Mouse (Mus musculus): Measurements from ENCODE around the gene Bud31. TPM values are rescaled to one million over a fixed set of nuclear protein-coding genes. Genes with fewer than 3 reads are reported as not detected.

The Bud31 gene
- polyA plus RNA-seq, 1 experiment from 2014 or later = 164 TPM

DNA sequence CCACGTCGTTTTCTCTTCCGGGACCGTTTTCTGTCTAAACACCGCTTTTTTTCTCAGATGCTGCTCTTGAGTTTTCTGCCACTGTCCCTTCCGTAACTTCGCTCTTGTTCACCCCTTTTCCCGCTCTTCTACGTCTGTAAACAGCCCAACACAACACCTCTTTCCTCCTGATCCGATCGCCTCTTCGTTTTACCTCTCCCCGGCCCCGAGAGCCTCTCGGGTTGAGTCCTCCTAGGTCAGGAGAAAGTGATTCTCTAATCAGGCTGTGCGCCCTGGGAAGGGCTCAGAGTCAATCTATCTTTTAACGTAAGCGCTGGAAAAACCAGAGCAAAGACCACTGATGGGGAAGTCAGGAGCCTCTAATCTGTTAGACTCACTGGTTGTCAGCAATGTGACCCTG, 449 bp downstream of the Bud31 start:
- peaks cover 22% of the 10 kb centered on the region for H3K4me1 ChIP-seq (ENCODE audit: control insufficient read depth, insufficient read depth, low read depth, low read length)
- peak overlapping the region; percentile 95 for H3K4me2 ChIP-seq (ENCODE audit: low read length)
- peaks cover 29% of the 10 kb centered on the region for H3K36me3 ChIP-seq (ENCODE audit: control insufficient read depth, insufficient read depth, low read length)
- WGBS = under 1% methylated on average over 18 of the region's 18 CpGs
- ATAC-seq = 0 out of 2 replicates have a peak, but pooled peaks have one; percentile 1
- H3K9me3 ChIP-seq (ENCODE audit: control insufficient read depth, low read length) = no peaks in the 10 kb centered on the region
- H3K4me3 ChIP-seq (ENCODE audit: low read length) = peak overlapping the region; percentile 85
- H3K27me3 ChIP-seq (replicated peaks; ENCODE audit: control insufficient read depth, insufficient read depth, low read length) = no peaks in the 10 kb centered on the region
- peak overlapping the region; percentile 89 for H3K9ac ChIP-seq (ENCODE audit: low read depth, low read length)
- peak overlapping the region; percentile 96 for H3K27ac ChIP-seq (ENCODE audit: low read depth, low read length)

- WGBS = 93% methylated on average over 5 of the region's 5 CpGs
- Histone ChIP-seq H3K27ac (ENCODE audit: low read depth, low read length) (no peak overlapping the region), H3K27me3 (replicated peaks; ENCODE audit: control insufficient read depth, insufficient read depth, low read length) (no peaks in the 10 kb centered on the region), H3K9ac (ENCODE audit: low read depth, low read length) (no peak overlapping the region), H3K36me3 (ENCODE audit: control insufficient read depth, insufficient read depth, low read length) (peaks cover 63% of the 10 kb centered on the region), H3K4me1 (ENCODE audit: control insufficient read depth, insufficient read depth, low read depth, low read length) (no peaks in the 10 kb centered on the region), H3K4me2 (ENCODE audit: low read length) (no peak overlapping the region), H3K4me3 (ENCODE audit: low read length) (no peak overlapping the region), H3K9me3 (ENCODE audit: control insufficient read depth, low read length) (no peaks in the 10 kb centered on the region)
- no peak for ATAC-seq
These were observed 7.6 kb downstream of the Bud31 start for GRCm38 (mm10) chr5:145147748-145148147.

GRCm38 (mm10) chr5:145149294-145149693, 9.1 kb downstream of the Bud31 start:
- no peak overlapping the region for H3K4me2 ChIP-seq (ENCODE audit: low read length)
- peaks cover 63% of the 10 kb centered on the region for H3K36me3 ChIP-seq (ENCODE audit: control insufficient read depth, insufficient read depth, low read length)
- no peaks in the 10 kb centered on the region for H3K4me1 ChIP-seq (ENCODE audit: control insufficient read depth, insufficient read depth, low read depth, low read length)
- no peak overlapping the region for H3K4me3 ChIP-seq (ENCODE audit: low read length)
- no peaks in the 10 kb centered on the region for H3K27me3 ChIP-seq (replicated peaks; ENCODE audit: control insufficient read depth, insufficient read depth, low read length)
- no peaks in the 10 kb centered on the region for H3K9me3 ChIP-seq (ENCODE audit: control insufficient read depth, low read length)
- no peak for ATAC-seq
- 89% methylated on average over 6 of the region's 6 CpGs for WGBS
- H3K9ac ChIP-seq (ENCODE audit: low read depth, low read length) = no peak overlapping the region
- H3K27ac ChIP-seq (ENCODE audit: low read depth, low read length) = no peak overlapping the region

GRCm38 (mm10) chr5:145152690-145153089, 12.5 kb downstream of the Bud31 start:
- H3K27me3 ChIP-seq (replicated peaks; ENCODE audit: control insufficient read depth, insufficient read depth, low read length) = no peaks in the 10 kb centered on the region
- 96% methylated on average over 5 of the region's 5 CpGs for WGBS
- no peaks in the 10 kb centered on the region for H3K4me1 ChIP-seq (ENCODE audit: control insufficient read depth, insufficient read depth, low read depth, low read length)
- no peak overlapping the region for H3K27ac ChIP-seq (ENCODE audit: low read depth, low read length)
- ATAC-seq = no peak
- peaks cover 55% of the 10 kb centered on the region for H3K36me3 ChIP-seq (ENCODE audit: control insufficient read depth, insufficient read depth, low read length)
- H3K9ac ChIP-seq (ENCODE audit: low read depth, low read length) = no peak overlapping the region
- H3K4me3 ChIP-seq (ENCODE audit: low read length) = no peak overlapping the region
- no peak overlapping the region for H3K4me2 ChIP-seq (ENCODE audit: low read length)
- H3K9me3 ChIP-seq (ENCODE audit: control insufficient read depth, low read length) = no peaks in the 10 kb centered on the region

DNA sequence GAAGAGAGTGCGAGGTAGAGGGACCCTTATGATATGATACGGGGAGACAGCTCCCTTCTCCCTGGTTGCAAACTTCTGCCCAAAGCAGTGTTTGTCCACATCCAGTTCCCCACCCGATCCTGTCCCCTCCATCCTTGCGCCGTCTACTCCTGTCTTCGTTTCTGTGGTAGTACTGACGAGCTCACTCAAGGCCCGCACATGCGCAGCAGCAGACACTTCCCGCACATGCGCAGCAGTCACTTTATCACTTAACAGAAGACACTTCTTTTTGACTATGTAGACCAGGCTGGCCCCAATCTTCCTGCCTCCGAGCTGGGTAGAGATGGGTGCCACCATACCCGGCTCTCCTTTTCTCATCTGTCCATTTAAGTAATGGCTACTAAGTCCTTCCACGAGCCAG, 21.2 kb downstream of the Bud31 start:
- H3K36me3 ChIP-seq (ENCODE audit: control insufficient read depth, insufficient read depth, low read length) = peaks cover 30% of the 10 kb centered on the region
- ATAC-seq = no peak
- H3K27me3 ChIP-seq (replicated peaks; ENCODE audit: control insufficient read depth, insufficient read depth, low read length) = no peaks in the 10 kb centered on the region
- H3K9me3 ChIP-seq (ENCODE audit: control insufficient read depth, low read length) = no peaks in the 10 kb centered on the region
- no peak overlapping the region for H3K27ac ChIP-seq (ENCODE audit: low read depth, low read length)
- H3K9ac ChIP-seq (ENCODE audit: low read depth, low read length) = no peak overlapping the region
- peaks cover 9% of the 10 kb centered on the region for H3K4me1 ChIP-seq (ENCODE audit: control insufficient read depth, insufficient read depth, low read depth, low read length)
- WGBS = 95% methylated on average over 14 of the region's 14 CpGs
- no peak overlapping the region for H3K4me3 ChIP-seq (ENCODE audit: low read length)
- no peak overlapping the region for H3K4me2 ChIP-seq (ENCODE audit: low read length)

DNA sequence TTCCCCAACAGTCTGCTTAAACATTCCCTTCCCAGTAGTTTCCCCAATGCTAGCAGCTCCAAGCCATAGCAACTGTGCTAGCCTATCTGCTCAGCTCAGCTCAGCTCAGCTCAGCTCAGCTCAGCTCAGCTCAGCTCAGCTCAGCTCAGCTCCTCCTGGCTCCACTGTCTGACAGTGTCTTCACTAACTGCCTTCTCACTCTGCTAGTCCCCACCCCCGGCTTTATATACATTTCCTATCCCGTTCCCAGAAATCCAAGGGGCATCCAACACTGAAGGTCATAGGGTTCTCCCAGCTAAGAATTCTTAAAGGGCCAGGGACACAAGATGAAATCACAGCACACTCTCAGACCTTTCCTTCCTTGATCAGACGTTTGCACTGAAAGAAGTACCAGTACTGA, 24.5 kb downstream of the Bud31 start:
- no peak for ATAC-seq
- Histone ChIP-seq H3K27ac (ENCODE audit: low read depth, low read length) (no peak overlapping the region), H3K9ac (ENCODE audit: low read depth, low read length) (no peak overlapping the region), H3K4me1 (ENCODE audit: control insufficient read depth, insufficient read depth, low read depth, low read length) (peaks cover 24% of the 10 kb centered on the region), H3K4me3 (ENCODE audit: low read length) (no peak overlapping the region), H3K9me3 (ENCODE audit: control insufficient read depth, low read length) (no peaks in the 10 kb centered on the region), H3K27me3 (replicated peaks; ENCODE audit: control insufficient read depth, insufficient read depth, low read length) (no peaks in the 10 kb centered on the region), H3K4me2 (ENCODE audit: low read length) (no peak overlapping the region), H3K36me3 (ENCODE audit: control insufficient read depth, insufficient read depth, low read length) (peaks cover 24% of the 10 kb centered on the region)
- WGBS = 63% methylated on average over 3 of the region's 3 CpGs

DNA sequence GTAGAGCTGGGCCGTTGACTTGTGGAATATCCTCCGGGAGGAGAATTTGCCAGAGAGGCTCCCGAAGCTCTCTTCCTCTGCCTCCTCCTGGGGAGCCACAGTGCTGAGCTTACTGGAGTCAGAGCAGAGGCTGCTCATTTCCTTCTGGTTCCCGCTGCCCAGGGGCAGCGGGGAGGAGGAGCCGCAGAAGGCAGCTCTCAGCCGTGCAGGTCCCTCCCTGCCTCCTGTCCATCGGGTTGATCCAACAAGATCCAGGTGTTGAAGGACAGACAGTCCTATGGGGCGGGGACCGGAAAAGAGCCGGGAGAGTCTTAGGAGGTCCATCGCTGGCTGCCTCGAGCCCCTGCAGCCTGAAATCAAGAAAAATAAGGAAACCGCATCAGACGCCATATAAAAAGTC, 25.0 kb downstream of the Bud31 start:
- H3K9me3 ChIP-seq (ENCODE audit: control insufficient read depth, low read length) = no peaks in the 10 kb centered on the region
- no peak overlapping the region for H3K27ac ChIP-seq (ENCODE audit: low read depth, low read length)
- no peak overlapping the region for H3K4me3 ChIP-seq (ENCODE audit: low read length)
- H3K9ac ChIP-seq (ENCODE audit: low read depth, low read length) = no peak overlapping the region
- no peak for ATAC-seq
- H3K4me1 ChIP-seq (ENCODE audit: control insufficient read depth, insufficient read depth, low read depth, low read length) = peaks cover 24% of the 10 kb centered on the region
- no peaks in the 10 kb centered on the region for H3K27me3 ChIP-seq (replicated peaks; ENCODE audit: control insufficient read depth, insufficient read depth, low read length)
- WGBS = 88% methylated on average over 15 of the region's 15 CpGs
- no peak overlapping the region for H3K4me2 ChIP-seq (ENCODE audit: low read length)
- H3K36me3 ChIP-seq (ENCODE audit: control insufficient read depth, insufficient read depth, low read length) = peaks cover 24% of the 10 kb centered on the region

DNA sequence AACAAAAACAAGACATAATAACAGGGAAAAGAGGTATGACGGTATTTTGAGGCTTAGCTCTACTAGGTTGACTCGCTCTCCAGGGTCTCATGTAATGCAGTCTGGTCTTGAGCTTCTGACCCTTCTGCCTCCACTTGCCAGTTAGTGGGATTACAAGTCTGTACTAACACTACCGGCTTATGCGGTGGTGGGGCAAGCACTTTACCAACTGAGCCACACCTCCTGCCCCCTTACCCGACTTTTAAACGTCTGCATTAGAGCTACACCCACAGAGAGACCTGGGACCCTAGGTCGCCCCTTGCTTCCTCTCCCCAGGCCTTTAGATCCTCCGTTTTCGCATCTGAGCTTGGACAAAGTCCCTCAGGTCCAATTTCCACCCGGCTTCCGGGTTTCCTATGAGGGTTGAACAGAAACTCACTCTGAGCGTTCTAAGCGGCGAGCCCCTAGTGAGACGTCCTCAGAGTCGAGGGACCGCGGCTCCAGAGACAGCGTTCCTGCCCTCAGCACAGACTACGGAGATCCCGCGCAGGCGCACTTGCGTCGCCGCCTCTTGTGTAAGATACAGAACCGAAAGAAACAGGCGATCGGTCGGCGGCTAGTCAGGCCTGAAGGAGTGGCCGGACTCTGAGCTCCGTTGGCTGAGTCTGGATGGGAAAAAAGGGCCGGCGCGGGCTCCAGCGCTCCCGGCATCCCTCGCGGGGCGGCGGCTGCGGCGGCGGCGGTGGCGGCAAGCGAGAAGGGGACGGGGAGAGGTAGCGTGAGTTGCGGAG, 26.6 kb downstream of the Bud31 start, which contains the start of the genes Ptcd1 and Cpsf4:
Gene Ptcd1 (minus strand): TSS at position 573 of the 770 bp plus-strand sequence.
Gene Cpsf4 (plus strand): TSS at position 678 of the 770 bp plus-strand sequence.
- Histone ChIP-seq H3K4me2 (ENCODE audit: low read length) (peak within 1 kb of the TSS; percentile 81), H3K36me3 (ENCODE audit: control insufficient read depth, insufficient read depth, low read length) (peaks cover 14% of the 10 kb centered on the region), H3K27me3 (replicated peaks; ENCODE audit: control insufficient read depth, insufficient read depth, low read length) (no peaks in the 10 kb centered on the region), H3K9ac (ENCODE audit: low read depth, low read length) (peak within 1 kb of the TSS; percentile 86), H3K9me3 (ENCODE audit: control insufficient read depth, low read length) (no peaks in the 10 kb centered on the region), H3K27ac (ENCODE audit: low read depth, low read length) (peak within 1 kb of the TSS; percentile 73), H3K4me1 (ENCODE audit: control insufficient read depth, insufficient read depth, low read depth, low read length) (peaks cover 24% of the 10 kb centered on the region), H3K4me3 (ENCODE audit: low read length) (peak within 1 kb of the TSS; percentile 83)
- ATAC-seq = peak; percentile 94
- WGBS = under 1% methylated on average over 50 of the region's 51 CpGs

DNA sequence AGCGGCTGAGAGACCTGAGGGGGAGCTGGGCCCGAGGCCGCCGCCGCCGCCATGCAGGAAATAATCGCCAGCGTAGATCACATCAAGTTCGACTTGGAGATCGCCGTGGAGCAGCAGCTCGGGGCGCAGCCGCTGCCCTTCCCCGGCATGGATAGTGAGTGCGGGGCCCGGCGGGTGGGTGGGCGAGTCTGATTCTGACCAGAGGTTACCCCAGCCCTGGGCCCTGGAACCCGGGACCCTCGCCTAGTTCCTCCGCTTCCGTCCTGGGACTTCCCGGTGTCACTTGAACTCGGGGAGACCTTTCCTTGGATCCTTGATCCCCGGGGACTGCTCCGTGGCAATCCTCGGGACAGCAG, 27.1 kb downstream of the Bud31 start:
- Histone ChIP-seq H3K4me2 (ENCODE audit: low read length) (peak overlapping the region; percentile 81), H3K27me3 (replicated peaks; ENCODE audit: control insufficient read depth, insufficient read depth, low read length) (no peaks in the 10 kb centered on the region), H3K4me3 (ENCODE audit: low read length) (peak overlapping the region; percentile 83), H3K9ac (ENCODE audit: low read depth, low read length) (peak overlapping the region; percentile 84), H3K27ac (ENCODE audit: low read depth, low read length) (peak overlapping the region; percentile 73), H3K9me3 (ENCODE audit: control insufficient read depth, low read length) (no peaks in the 10 kb centered on the region), H3K36me3 (ENCODE audit: control insufficient read depth, insufficient read depth, low read length) (peaks cover 18% of the 10 kb centered on the region), H3K4me1 (ENCODE audit: control insufficient read depth, insufficient read depth, low read depth, low read length) (peaks cover 24% of the 10 kb centered on the region)
- 0% methylated on average over 20 of the region's 28 CpGs for WGBS
- peak; percentile 70 for ATAC-seq

Measured in hindbrain, embryonic 16.5 days (tissue).